In genomic region chr10:128377222-128377939, GRCm38 (mm10) we compare ENCODE assay signal across 8 mouse cellular contexts. TPM values are rescaled to one million over a fixed set of nuclear protein-coding genes. Genes with fewer than 3 reads are reported as not detected.
DNase-seq lines count a peak whose midpoint lies in the region; ATAC-seq and TF ChIP-seq lines count a peak whose summit lies in the region.

No protein-coding gene starts in this region.

- H3K4me3 ChIP-seq in heart, embryonic 10.5 days = peak overlapping the region; percentile 100
- H3K4me3 ChIP-seq in limb, embryonic 13.5 days = peak overlapping the region; percentile 91
- H3K4me3 ChIP-seq in midbrain, embryonic 16.5 days (ENCODE audit: low read depth, low read length) = peak overlapping the region; percentile 94
- peak overlapping the region; percentile 54 for H3K4me3 ChIP-seq in thymus, adult 2 months (ENCODE audit: control insufficient read depth, insufficient read depth, low read length)

- H3K9ac ChIP-seq in limb, embryonic 13.5 days = peak overlapping the region; percentile 99
- H3K9ac ChIP-seq in midbrain, embryonic 16.5 days (ENCODE audit: low read depth, low read length) = peak overlapping the region; percentile 99

- TF ChIP-seq POLR2A in thymus, adult 2 months (IDR thresholded peaks at IDR 0.05; ENCODE audit: control insufficient read depth, extremely low read depth, insufficient read depth, low read length, poor library complexity) = peak; percentile 11; the same call in 1 of the 2 replicates

- peaks cover 41% of the 10 kb centered on the region for H3K36me3 ChIP-seq in heart, embryonic 10.5 days
- H3K36me3 ChIP-seq in limb, embryonic 13.5 days = peaks cover 41% of the 10 kb centered on the region
- peaks cover 24% of the 10 kb centered on the region for H3K36me3 ChIP-seq in midbrain, embryonic 16.5 days (ENCODE audit: control insufficient read depth, insufficient read depth, low read length)
- H3K36me3 ChIP-seq in thymus, adult 2 months (ENCODE audit: control insufficient read depth, insufficient read depth, low read length) = peaks cover 10% of the 10 kb centered on the region

- H3K4me1 ChIP-seq in heart, embryonic 10.5 days = peaks cover 37% of the 10 kb centered on the region
- peaks cover 18% of the 10 kb centered on the region for H3K4me1 ChIP-seq in limb, embryonic 13.5 days
- H3K4me1 ChIP-seq in midbrain, embryonic 16.5 days (ENCODE audit: control insufficient read depth, insufficient read depth, low read length) = peaks cover 22% of the 10 kb centered on the region
- peaks cover 16% of the 10 kb centered on the region for H3K4me1 ChIP-seq in thymus, adult 2 months (replicated peaks; ENCODE audit: control insufficient read depth, insufficient read depth, low read length)

- peak; percentile 58 for ATAC-seq in limb, embryonic 13.5 days (ENCODE audit: low FRiP score, low read depth)
- ATAC-seq in midbrain, embryonic 16.5 days = peak; percentile 70

- peak; percentile 36 to 50 for DNase-seq in frontal cortex, postnatal 36 days (ENCODE audit: low spot score in 2 of 2)
- no peak for DNase-seq in frontal cortex, postnatal 10 days (ENCODE audit: low spot score in 2 of 2)
- peak; percentile 51 for DNase-seq in A20 (ENCODE audit: low read depth, low spot score)
- DNase-seq in cerebellum, adult 8-10 months = peak; percentile 52
- no peak for DNase-seq in heart, embryonic 10.5 days (ENCODE audit: low spot score)
- peak; percentile 51 for DNase-seq in thymus, adult 2 months

- peak overlapping the region; percentile 99 for H3K27ac ChIP-seq in heart, embryonic 10.5 days
- H3K27ac ChIP-seq in limb, embryonic 13.5 days = peak overlapping the region; percentile 98
- H3K27ac ChIP-seq in midbrain, embryonic 16.5 days (ENCODE audit: low read length) = peak overlapping the region; percentile 98
- H3K27ac ChIP-seq in thymus, adult 2 months (ENCODE audit: control insufficient read depth, insufficient read depth, low read length) = no peak overlapping the region

- no peaks in the 10 kb centered on the region for H3K27me3 ChIP-seq in heart, embryonic 10.5 days (ENCODE audit: insufficient read depth, poor library complexity, severe bottlenecking)
- no peaks in the 10 kb centered on the region for H3K27me3 ChIP-seq in limb, embryonic 13.5 days
- H3K27me3 ChIP-seq in midbrain, embryonic 16.5 days (ENCODE audit: control insufficient read depth, insufficient read depth, low read depth, low read length) = no peaks in the 10 kb centered on the region
- no peaks in the 10 kb centered on the region for H3K27me3 ChIP-seq in thymus, adult 2 months (ENCODE audit: control insufficient read depth, insufficient read depth, low read length)

- no peak; the same call in 1 of the 2 replicates for TF ChIP-seq CTCF in thymus, adult 2 months (IDR thresholded peaks at IDR 0.05; ENCODE audit: borderline replicate concordance, control insufficient read depth, extremely low read depth, insufficient read depth, low read length, poor library complexity)

- H3K4me2 ChIP-seq in limb, embryonic 13.5 days (replicated peaks) = peak overlapping the region; percentile 85
- peak overlapping the region; percentile 84 for H3K4me2 ChIP-seq in midbrain, embryonic 16.5 days (ENCODE audit: low read length)

- under 1% methylated on average over 46 of the region's 47 CpGs for WGBS in heart, embryonic 10.5 days
- WGBS in limb, embryonic 13.5 days = under 1% methylated on average over 46 of the region's 47 CpGs
- under 1% methylated on average over 34 of the region's 47 CpGs for WGBS in midbrain, embryonic 16.5 days
- WGBS in thymus, adult 2 months = under 1% methylated on average over 47 of the region's 47 CpGs

- no peaks in the 10 kb centered on the region for H3K9me3 ChIP-seq in heart, embryonic 10.5 days
- no peaks in the 10 kb centered on the region for H3K9me3 ChIP-seq in limb, embryonic 13.5 days
- H3K9me3 ChIP-seq in midbrain, embryonic 16.5 days (replicated peaks; ENCODE audit: control insufficient read depth, low read length, poor library complexity, severe bottlenecking) = no peaks in the 10 kb centered on the region

RNA-seq across cellular contexts. Expression of gene Ankrd52, which starts 0.5 kb away (rescaled TPM):
- polyA plus RNA-seq in heart, embryonic 10.5 days (2016; fragmentation: Nextera tagmentation; extraction: Ambion mirVana) = 10.9 and 12.7 TPM in 2 replicates
- polyA plus RNA-seq in limb, embryonic 13.5 days (2015; fragmentation: Nextera tagmentation; extraction: Ambion mirVana) = 11.7 and 12.9 TPM in 2 replicates
- 9.9 and 13.6 TPM in 2 replicates for polyA plus RNA-seq in midbrain, embryonic 16.5 days (2015; fragmentation: Nextera tagmentation; extraction: Ambion mirVana)
- 71.0 and 87.0 TPM in 2 replicates for polyA plus RNA-seq in thymus, adult 2 months (2012; rRNA removed)

RNA-seq across cellular contexts. Expression of gene Coq10a, which starts 8.6 kb away (rescaled TPM):
- 9.7 and 10.7 TPM in 2 replicates for polyA plus RNA-seq in heart, embryonic 10.5 days (2016; fragmentation: Nextera tagmentation; extraction: Ambion mirVana)
- 14.8 and 15.3 TPM in 2 replicates for polyA plus RNA-seq in limb, embryonic 13.5 days (2015; fragmentation: Nextera tagmentation; extraction: Ambion mirVana)
- 36.8 and 40.3 TPM in 2 replicates for polyA plus RNA-seq in midbrain, embryonic 16.5 days (2015; fragmentation: Nextera tagmentation; extraction: Ambion mirVana)
- polyA plus RNA-seq in thymus, adult 2 months (2012; rRNA removed) = 62.9 and 71.7 TPM in 2 replicates

RNA-seq across cellular contexts. Expression of gene Slc39a5, which starts 23.6 kb away (rescaled TPM):
- 0.07 and 2.4 TPM in 2 replicates for polyA plus RNA-seq in heart, embryonic 10.5 days (2016; fragmentation: Nextera tagmentation; extraction: Ambion mirVana)
- 0.28 and 0.38 TPM in 2 replicates for polyA plus RNA-seq in limb, embryonic 13.5 days (2015; fragmentation: Nextera tagmentation; extraction: Ambion mirVana)
- polyA plus RNA-seq in midbrain, embryonic 16.5 days (2015; fragmentation: Nextera tagmentation; extraction: Ambion mirVana) = 0.10 TPM in 1 of 2 replicates, not detected in the other
- 0.53 and 0.65 TPM in 2 replicates for polyA plus RNA-seq in thymus, adult 2 months (2012; rRNA removed)

RNA-seq across cellular contexts. Expression of gene Nabp2, which starts 33.9 kb away (rescaled TPM):
- polyA plus RNA-seq in heart, embryonic 10.5 days (2016; fragmentation: Nextera tagmentation; extraction: Ambion mirVana) = 76.5 and 87.9 TPM in 2 replicates
- 60.6 and 61.4 TPM in 2 replicates for polyA plus RNA-seq in limb, embryonic 13.5 days (2015; fragmentation: Nextera tagmentation; extraction: Ambion mirVana)
- polyA plus RNA-seq in midbrain, embryonic 16.5 days (2015; fragmentation: Nextera tagmentation; extraction: Ambion mirVana) = 141 and 150 TPM in 2 replicates
- polyA plus RNA-seq in thymus, adult 2 months (2012; rRNA removed) = 18.0 and 20.8 TPM in 2 replicates

RNA-seq across cellular contexts. Expression of gene Rnf41, which starts 34.1 kb away (rescaled TPM):
- polyA plus RNA-seq in heart, embryonic 10.5 days (2016; fragmentation: Nextera tagmentation; extraction: Ambion mirVana) = 31.0 and 34.3 TPM in 2 replicates
- polyA plus RNA-seq in limb, embryonic 13.5 days (2015; fragmentation: Nextera tagmentation; extraction: Ambion mirVana) = 42.3 and 43.3 TPM in 2 replicates
- polyA plus RNA-seq in midbrain, embryonic 16.5 days (2015; fragmentation: Nextera tagmentation; extraction: Ambion mirVana) = 105 and 108 TPM in 2 replicates
- 37.8 and 40.4 TPM in 2 replicates for polyA plus RNA-seq in thymus, adult 2 months (2012; rRNA removed)

Comparison
In these comparisons a context has a peak if more than half of its experiments do, and no peak if none do; other contexts are left out.
1. DNase-seq: peak in frontal cortex, postnatal 36 days (2 of 2), A20 (single experiment), cerebellum, adult 8-10 months (single experiment) and thymus, adult 2 months (single experiment); none in frontal cortex, postnatal 10 days (0 of 2) and heart, embryonic 10.5 days (single experiment).
2. Peak in every context shown above with its lines, with median percentiles within 50 percentile points of each other: H3K4me3 ChIP-seq.